Mouse (Mus musculus): ENCODE measurements around the gene Rftn1.

Gene Rftn1

DNA sequence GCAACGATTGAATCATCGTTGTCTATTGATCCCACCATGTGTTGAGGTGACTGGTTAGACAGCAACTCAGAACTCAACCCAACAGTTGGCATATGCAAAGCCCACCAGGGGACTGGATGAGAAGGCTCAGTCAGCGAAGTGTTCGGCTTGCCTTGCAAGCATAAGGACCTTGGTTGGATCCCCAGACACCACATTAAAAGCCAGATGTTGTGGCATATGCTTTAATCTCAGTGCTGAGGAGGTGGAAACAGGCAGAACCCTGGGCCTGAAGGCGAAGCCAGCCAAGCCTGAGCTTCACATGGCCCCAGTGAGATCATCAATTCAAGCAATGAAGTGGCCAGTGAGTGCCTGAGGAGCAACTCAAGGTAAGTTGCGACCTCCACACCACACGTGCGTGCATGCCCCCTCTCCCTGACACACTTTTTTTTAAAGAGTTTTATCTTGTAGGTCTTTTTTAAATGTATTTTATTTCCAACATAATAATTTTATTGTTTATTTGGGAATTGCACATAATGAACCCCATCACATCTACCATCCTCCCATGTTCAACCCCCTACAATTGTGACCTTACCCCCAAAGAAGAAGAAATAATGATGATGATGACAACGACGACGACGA is 11.5 kb upstream of the Rftn1 start:
- no peak for DNase-seq (ENCODE audit: low spot score in 2 of 2)

DNA sequence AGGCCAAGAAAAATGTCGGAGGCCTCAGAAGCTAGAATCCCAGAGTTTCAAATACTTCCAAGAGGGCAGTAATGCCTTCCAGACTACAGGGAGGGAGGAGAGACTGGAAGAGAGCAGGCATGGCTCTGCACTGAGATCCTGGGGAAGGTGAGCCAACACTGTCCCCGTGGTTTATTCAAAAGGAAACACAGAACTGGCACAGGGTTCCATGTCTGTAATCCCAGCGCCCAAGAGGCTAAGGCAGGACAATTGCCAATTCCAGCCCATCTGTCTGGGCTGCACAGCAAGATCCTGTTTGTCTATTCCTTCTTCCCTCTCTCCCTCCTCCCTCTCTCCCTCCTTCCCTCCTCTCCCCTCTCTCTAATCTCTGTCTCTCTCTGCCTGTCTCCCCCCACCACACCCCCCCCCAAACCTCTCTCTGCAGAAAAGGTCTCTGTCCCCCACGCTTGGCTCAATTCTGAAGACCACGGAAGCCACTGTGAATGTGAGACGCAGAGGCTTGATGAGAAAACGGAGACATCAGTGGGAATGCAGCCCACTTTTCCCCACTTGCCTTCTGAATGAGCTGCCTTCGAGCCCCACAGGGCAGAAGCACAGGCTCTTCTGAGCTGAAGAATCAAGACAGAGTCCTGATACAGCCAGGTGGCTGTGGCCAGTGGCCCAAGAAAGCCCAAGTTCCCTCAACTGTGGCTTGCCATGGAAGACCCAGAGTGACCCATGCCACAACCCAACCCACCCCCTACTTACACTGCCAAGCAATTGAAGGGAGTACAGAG is 8.8 kb upstream of the Rftn1 start:
- DNase-seq (ENCODE audit: low spot score in 2 of 2), result no peak

DNA sequence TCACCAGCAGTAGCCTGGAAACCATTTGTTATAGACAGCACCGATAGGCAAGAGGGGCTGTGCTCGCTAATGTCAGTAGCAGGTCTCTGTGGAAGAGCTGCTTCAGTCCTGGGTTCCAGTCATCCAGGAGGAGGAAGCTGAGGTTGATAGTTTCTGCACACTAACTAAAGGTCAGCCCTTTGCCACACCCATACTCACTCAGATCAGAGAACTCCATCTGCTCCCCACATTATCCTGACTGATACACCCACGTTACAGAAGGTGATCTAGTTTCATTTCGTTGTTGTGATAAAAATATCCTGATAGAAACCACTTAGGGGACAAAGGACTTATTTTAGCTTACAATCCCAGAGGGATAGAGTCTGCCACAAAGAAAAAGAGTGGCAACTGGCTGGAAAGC is 7.1 kb upstream of the Rftn1 start:
- no peak for DNase-seq (ENCODE audit: low spot score in 2 of 2)

DNA sequence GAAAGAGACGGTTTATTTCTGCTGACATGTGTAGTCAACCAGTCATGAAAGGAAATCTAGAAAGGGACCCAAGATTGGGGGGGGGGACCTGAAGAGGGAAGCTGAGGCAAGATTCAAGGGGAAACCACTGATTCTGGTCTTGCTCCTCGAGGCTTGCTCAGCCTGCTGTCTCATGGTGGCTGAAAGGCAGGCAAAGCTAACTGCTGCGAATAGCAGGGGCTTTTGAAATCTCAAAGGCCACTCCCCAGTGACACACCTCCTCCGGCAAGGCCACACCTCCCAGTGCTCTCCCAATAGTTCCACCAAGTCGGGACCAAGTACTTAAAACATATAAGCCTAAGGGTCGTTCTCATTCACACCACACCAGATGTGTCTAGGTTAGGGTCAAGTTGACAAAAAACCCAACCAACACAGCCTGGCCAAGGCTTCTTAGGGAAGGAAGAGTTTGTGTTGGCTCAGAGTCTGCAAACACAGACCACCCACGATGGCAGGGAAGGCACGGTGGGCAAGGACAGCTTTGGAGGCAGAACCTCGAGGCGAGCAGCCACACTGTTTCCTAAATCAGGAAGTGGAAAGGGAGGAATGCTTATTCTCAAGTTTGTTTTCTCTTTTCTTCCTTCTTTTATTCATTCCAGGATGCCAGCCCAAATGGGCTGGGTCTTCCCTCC is 5.7 kb upstream of the Rftn1 start:
- DNase-seq (ENCODE audit: low spot score in 2 of 2), result no peak

DNA sequence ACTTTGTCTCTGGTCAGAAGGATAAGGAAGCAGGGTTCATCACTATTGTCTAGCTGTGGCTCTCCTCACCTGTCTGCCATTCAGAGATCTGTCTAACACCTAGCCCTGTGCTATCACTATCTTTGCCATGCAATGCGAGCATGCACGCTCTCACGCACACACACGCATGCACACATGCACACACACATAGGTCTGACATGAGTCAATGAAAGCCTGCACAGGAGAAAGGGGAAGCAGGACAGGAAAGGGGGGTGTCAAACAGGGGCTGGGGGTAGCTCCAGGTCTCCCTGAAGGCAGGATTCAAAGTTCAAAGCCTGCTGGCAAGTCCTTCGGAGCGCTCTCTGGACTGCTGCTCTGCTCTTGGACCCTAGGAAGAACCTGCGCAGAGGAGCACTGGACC is 4.9 kb upstream of the Rftn1 start:
- DNase-seq (ENCODE audit: low spot score in 2 of 2), result no peak

DNA sequence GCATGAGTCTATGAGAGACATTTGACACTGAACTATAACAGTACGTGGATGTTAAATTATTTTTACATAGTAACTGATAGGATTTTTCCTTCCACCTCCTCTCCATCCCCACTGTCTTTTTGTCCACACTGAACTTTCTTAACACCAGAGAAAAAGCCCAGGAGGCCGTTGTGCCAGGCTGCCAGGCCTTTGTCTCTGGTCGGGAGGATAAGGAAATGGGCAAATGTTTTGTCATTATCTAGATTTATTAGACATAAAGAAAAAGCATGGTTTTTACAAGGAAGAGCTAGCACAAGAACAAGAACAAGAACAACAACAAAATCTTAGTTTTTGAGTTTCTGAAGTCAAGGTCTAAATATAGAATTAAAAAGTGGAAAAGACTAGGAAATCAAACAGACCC is 4.1 kb upstream of the Rftn1 start:
- no peak for DNase-seq (ENCODE audit: low spot score in 2 of 2)

DNA sequence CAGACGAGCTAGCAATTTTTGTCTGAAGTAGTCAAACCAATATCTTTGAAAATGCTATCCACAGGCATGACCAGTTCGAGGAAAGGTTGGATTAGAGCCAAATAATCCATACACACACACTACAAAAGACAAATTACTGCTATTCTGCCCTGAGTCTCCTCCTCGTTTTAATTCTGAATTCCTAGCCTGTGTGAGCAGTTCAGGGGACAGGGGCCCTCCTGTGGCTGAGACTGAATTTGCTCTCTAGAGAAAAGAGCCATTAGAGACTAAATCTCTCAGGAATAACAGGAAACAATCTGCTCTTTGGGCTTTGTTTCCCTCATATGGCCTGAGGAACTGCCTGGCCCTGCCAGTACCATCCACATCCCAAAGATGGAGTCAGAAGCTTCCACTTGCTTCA is 3.2 kb upstream of the Rftn1 start:
- no peak for DNase-seq (ENCODE audit: low spot score in 2 of 2)

DNA sequence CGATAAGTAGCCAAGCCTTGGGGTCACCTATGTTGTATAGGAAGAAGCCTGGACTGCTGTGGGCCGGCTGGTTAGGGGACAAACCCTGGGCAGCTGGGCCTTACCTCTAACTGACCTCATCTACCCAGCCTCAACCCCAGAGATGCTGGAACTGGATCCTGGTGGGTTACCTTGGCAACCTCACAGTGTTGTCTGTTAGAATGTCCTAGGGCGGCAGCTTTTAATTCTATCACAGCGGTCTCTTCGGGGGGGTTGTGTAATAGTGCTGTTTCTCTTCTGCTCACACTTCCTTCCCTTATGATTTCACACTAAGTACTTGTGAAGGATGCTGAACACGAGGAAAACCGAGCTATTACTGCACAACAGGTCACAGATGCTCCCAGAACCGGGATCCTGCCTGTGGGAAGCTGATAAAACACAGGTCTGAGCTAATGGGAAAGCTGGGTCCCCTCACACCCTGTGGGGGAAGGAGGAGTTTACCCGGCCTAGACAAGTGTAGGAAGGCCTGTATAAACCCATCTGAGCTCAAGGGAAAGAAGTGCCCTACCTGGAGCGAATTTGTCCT is 2.0 kb upstream of the Rftn1 start:
- DNase-seq (ENCODE audit: low spot score in 2 of 2), result no peak

DNA sequence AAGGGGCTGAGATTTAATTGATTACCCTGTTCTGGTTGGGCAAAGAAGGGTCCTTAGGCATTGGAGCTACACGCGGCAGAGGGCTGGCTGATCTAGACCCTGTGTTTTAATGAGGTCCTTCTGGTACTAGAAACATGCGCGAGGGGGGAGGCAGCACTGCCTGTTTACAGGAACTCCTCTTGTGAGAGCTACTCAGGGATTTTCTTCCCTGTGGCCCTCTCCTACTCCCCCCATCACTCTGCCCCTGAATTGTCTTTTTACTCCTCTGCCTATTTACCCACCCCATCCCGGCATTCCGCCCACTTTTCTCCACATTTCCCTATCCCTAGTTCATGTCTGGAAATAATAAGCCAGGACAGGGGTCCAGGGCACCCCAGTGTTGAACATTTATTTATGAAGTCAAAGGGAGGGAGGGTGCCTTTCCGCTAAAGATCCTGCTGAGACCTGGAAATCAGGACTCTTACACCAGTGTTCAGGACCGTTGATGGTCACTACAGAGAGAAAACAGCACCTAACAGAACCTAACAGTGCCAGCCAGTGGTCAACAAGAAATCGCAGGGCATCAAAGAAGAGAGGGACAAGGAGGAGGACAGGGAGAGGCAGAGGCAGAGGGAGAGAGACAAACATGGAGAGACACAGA is 964 bp upstream of the Rftn1 start:
- no peak for DNase-seq (ENCODE audit: low spot score in 2 of 2)

DNA sequence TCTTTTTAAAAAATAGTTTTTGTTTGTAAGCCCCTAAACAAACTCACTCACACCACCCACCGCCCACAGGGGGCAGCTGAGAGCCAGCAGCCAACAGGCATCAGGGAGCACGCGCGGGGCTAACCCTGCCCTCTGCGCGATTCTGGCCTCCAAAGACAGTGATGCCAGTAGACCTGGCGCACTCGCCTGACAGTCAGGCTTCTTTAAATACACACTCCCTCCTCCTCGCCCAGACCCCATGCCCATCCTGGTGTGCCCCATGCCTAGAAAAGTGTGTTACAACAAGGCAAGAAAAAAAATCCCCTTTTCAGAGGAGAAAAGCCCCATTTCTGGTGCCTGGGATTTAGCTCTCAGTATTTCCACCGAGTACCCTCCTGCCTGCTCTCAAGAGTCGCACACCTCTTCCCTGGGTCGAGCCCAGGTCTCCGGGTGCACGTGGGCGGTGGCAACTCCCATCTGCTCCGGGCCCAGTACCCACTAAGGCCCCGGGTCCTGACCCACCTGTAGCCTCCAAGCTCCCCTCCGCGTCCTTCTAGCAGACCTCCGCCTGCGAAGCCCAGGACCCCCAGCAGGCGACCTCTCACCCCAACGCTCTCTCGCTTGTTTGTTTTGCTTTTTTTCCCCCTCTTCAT is 977 bp downstream of the Rftn1 start:
- DNase-seq (ENCODE audit: low spot score in 2 of 2), result peak; percentile 77 to 87

DNA sequence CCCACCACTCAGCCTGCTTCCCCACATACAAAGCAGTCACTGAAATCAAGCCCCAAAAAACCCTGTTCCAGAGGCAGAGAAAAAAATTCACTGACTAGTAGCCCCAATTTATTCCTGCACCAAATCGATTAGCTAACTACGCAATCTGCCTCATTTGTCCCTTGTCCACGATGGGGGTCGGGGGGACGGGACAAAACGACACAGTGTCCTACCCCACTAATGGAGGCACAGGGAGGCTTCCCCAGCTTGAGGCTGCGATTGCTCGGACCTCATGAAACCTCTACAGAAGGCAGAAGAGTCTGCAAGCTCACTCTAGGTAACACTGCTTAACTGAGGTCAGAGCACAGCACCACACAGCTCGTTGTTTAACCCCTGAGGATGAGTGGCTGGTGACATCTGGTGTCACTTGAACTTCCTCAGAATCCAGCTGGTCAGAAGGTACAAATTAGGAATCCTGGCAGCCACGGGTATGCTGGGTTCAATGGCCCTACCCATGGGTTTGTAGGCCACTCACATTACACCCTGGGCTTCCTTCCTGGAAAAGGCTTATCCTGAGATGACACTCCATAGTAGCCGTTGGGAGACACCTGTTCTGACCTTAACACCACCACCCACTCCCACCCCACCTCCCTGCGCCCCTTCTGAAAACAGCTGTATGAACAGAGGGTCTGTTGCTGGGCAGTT is 1.7 kb downstream of the Rftn1 start:
- no peak for DNase-seq (ENCODE audit: low spot score in 2 of 2)

DNA sequence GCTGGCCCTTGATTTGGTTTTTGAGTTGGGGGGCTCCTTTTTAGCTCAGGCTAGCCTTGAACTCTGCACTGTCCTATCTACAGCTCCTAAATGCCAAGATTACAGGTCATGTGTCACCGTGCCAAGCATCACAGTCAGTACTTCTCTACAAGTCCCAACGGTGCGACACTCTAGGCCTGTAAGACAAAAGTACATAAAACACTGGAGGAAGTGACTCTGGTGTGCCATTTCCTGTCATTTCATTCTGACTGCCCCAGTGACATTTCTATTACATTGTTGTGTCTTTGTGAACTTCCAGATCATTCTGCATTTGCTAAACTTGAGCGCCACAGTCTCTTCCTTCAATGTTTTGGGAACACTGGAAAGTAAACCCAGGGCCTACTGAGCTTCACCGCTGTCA is 4.9 kb downstream of the Rftn1 start:
- no peak for DNase-seq (ENCODE audit: low spot score in 2 of 2)

DNA sequence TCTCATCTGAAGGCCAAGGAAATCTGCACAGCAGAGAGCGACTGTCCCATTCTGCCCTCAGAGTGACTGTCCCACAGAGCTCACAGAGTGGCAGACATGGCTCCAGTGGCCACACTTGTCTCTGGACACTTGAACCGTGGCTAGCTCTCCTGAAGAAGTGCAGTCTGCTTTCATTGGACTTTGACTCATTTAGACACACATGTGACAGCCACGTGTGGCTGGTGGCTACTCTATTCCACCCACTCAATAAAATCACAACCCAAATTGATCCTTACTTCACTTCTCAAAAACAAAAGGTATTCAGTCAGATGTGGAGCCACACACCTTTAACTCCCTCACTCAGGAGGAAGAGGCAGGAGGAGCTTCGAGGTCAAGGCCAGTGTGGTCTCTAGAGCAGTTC is 5.4 kb downstream of the Rftn1 start:
- DNase-seq (ENCODE audit: low spot score in 2 of 2), result no peak

DNA sequence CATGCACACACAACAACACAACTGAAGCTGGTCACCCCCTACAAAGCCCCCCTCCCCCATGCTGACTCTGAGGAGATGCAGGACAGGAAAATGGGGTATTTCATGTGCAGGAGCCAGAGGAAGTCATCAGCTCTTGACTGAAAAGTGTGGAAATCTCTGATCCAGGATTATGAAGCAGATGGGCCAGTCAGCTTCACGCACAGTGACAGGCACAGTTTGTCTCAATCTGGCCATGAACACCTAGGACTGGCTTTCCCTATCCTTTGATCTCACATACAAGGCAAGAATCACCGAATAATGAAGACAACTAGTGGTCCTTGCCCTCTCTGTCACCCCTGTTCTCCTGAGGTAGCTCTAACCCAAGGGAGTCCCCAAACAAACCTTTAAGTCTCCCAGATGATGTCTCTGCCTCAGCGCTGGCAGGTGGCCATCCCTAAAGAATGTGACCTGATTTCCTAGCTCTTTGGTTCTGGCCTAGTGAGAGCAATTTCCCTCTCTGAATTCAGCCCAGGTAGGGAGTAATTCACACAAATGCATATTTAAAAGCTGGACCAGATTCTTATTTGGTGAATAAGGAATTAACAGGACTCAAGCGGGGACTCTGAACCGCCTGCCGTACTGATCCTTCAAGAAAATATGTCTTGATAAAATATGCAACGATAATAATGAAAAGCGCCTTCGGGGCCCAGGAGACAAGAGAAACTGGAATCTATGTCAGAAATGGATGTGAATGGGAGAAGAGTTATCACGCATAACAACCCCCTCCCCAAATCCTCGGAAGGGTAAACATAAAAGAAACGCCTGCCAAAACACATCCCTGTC is 6.0 kb downstream of the Rftn1 start:
- no peak for DNase-seq (ENCODE audit: low spot score in 2 of 2)

DNA sequence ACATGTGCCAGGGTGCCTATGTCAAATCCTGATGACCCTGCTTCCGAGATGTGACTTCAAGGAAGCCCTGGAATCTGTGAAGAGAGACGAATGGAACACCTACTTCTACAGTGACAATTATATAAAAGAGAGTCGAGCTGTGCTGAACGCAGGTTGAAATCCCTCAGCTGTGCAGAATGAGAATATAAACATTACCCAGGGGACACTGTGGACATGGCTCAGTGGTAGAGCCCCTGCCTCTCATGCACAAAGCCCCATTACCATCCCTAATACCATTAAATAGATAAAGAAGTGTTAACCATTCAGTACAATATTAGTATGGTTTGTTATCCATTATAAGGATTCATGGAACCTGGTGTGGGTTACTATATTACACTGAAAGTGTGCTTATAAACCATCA is 7.2 kb downstream of the Rftn1 start:
- DNase-seq (ENCODE audit: low spot score in 2 of 2), result no peak

DNA sequence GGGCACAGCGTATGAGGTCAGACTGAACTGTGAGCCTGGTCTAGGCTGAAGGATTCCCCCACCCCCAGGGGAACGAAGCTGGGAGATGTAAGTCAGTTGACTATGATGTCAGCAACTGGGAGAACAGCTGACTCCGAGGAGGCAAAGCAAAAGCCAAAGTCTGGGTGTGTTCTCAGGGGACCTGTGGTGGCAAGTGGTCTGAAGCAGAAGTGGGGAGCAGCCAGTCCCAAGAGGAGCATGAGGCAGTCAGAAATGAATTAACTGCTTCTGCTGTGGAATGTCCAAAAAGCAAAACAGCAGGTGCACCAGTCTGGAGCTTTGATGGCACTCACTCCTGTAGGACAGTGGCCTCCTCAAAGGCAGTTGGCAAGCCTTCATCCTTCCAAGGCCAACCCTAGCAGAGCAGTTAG is 7.9 kb downstream of the Rftn1 start:
- peak in 1 of 2 experiments; percentile 45 for DNase-seq (ENCODE audit: low spot score in 2 of 2)

DNA sequence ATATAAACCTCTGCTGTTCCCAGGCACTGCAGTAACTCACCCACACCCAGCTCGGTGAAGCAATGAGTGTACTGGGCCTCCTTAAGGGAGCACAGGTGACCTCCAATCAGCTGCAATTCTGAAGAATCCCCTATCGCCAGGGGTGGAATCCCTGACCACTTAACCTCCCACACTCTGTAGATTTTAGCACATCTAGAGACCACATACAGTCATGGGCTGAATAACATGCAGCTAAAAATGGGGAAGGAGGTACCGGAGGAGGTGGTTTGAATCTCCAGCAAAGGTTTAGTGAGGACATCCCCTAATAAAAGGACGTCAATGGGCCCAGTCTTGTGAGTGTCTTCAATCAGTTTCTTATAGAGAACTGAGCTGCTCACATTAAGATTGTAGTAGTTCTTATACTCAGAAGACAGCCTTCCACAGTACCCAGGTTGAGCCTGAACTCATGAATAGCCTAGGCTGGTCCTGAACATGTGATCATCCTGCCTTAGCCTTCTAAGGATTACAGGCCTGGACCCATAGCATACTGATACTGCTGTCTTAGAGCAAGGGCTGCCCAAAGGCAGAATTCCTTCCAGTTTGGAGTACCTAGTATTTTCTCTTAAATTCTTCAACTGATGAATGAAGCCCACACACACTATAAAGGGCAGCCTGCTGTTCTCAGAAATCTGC is 9.4 kb downstream of the Rftn1 start:
- DNase-seq (ENCODE audit: low spot score in 2 of 2), result no peak

DNA sequence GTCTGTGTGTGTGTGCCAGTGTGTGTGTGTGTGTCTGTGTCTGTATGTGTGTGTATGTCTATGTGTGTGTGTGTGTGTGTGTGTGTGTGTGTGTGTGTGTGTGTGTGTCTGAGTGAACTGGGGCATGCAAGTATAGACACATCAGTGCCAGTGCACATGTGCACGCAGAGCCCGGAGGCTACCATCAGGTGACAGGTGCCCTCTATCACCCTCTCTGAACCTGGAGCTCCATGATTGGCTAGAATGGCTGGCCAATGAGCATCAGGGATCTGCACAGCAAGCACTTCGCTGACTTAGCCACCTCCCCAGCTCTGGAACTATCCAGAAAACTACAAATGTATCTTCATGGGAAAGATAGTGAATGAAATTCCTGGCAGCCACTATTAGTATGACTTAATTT is 16.7 kb downstream of the Rftn1 start:
- no peak for DNase-seq (ENCODE audit: low spot score in 2 of 2)

DNA sequence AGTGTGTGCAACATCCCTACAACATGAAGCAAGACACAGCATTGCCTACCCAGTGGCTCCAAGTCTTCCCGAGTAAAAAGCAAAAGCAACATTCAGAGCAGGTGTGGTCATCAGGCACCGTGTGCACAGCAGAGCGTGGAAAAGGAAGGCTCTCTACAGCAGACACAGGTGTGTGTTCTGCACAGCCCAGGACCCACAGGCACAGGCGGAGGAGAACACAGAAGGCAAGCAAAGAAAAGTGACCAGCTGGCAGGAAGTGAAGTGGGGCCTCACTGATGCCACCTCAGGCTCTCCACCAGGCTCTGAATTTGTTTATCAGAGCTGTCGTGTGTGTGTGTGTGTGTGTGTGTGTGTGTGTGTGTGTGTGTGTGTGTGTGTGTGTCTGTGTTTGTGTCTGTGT is 17.1 kb downstream of the Rftn1 start:
- no peak for DNase-seq (ENCODE audit: low spot score in 2 of 2)

DNA sequence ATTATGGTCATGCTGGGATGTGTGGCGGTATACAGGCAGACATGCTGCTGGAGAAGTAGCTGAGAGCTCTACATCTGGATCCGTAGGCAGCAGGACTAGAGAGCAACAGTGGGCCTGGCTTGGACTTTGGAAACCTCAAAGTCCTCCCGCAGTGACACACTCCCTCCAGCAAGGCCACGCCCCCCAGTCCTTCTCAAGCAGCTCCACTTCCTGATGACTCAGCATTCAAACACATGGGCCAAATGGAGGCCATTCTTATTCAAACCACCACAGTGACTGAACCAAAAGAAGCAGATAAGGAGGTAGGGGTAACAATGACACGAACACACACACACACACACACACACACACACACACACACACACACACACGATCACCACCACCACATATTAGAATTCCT is 17.7 kb downstream of the Rftn1 start:
- DNase-seq (ENCODE audit: low spot score in 2 of 2), result no peak
